Mouse (Mus musculus): Measurements from ENCODE around the gene Opn4. TPM values are rescaled to one million over a fixed set of nuclear protein-coding genes. Genes with fewer than 3 reads are reported as not detected.

Gene Opn4
- total RNA-seq, 2 experiments from 2014 or later, result not detected

GRCm38 (mm10) chr14:34591741-34592535, 8.0 kb downstream of the Opn4 start:
- DNase-seq (ENCODE audit: low spot score in 2 of 2), result no peak

GRCm38 (mm10) chr14:34590743-34591675, 8.9 kb downstream of the Opn4 start:
- DNase-seq (ENCODE audit: low spot score in 2 of 2), result no peak

- DNase-seq (ENCODE audit: low spot score in 2 of 2), result no peak
Observed at GRCm38 (mm10) chr14:34590017-34590570, 9.8 kb downstream of the Opn4 start.

GRCm38 (mm10) chr14:34589185-34589713, 10.7 kb downstream of the Opn4 start:
- DNase-seq (ENCODE audit: low spot score in 2 of 2), result no peak

GRCm38 (mm10) chr14:34588498-34588897, 11.4 kb downstream of the Opn4 start, which contains the start of gene Ldb3:
Ldb3 (minus strand) TSS chr14:34588682.
- no peak for DNase-seq (ENCODE audit: low spot score in 2 of 2)

GRCm38 (mm10) chr14:34588005-34588404, 11.9 kb downstream of the Opn4 start:
- DNase-seq (ENCODE audit: low spot score in 2 of 2), result no peak

GRCm38 (mm10) chr14:34586871-34587270, 13.1 kb downstream of the Opn4 start:
- no peak for DNase-seq (ENCODE audit: low spot score in 2 of 2)

GRCm38 (mm10) chr14:34585358-34586105, 14.4 kb downstream of the Opn4 start:
- no peak for DNase-seq (ENCODE audit: low spot score in 2 of 2)

- no peak for DNase-seq (ENCODE audit: low spot score in 2 of 2)
Observed at GRCm38 (mm10) chr14:34582740-34583427, 17.1 kb downstream of the Opn4 start.

- DNase-seq (ENCODE audit: low spot score in 2 of 2), result no peak
Observed at GRCm38 (mm10) chr14:34576858-34577257, 23.1 kb downstream of the Opn4 start.

GRCm38 (mm10) chr14:34574068-34574467, 25.9 kb downstream of the Opn4 start:
- DNase-seq (ENCODE audit: low spot score in 2 of 2), result no peak

GRCm38 (mm10) chr14:34573348-34573913, 26.5 kb downstream of the Opn4 start:
- DNase-seq (ENCODE audit: low spot score in 2 of 2), result no peak

GRCm38 (mm10) chr14:34571610-34572387, 28.1 kb downstream of the Opn4 start:
- no peak for DNase-seq (ENCODE audit: low spot score in 2 of 2)

- DNase-seq (ENCODE audit: low spot score in 2 of 2), result no peak
Observed at GRCm38 (mm10) chr14:34570903-34571302, 29.0 kb downstream of the Opn4 start.

- DNase-seq (ENCODE audit: low spot score in 2 of 2), result peak; percentile 48 to 63
Observed at GRCm38 (mm10) chr14:34570294-34570693, 29.6 kb downstream of the Opn4 start.

GRCm38 (mm10) chr14:34569534-34570194, 30.3 kb downstream of the Opn4 start:
- DNase-seq (ENCODE audit: low spot score in 2 of 2), result no peak

GRCm38 (mm10) chr14:34568626-34569025, 31.3 kb downstream of the Opn4 start:
- no peak for DNase-seq (ENCODE audit: low spot score in 2 of 2)

- no peak for DNase-seq (ENCODE audit: low spot score in 2 of 2)
Observed at GRCm38 (mm10) chr14:34567697-34568096, 32.2 kb downstream of the Opn4 start.
